Mouse (Mus musculus) cerebellum, adult 11-12 months (tissue): ENCODE measurements around the gene Iglon5.

Experiments used
- DNase-seq: peaks from one replicate; pipeline ENCODE4 v3.0.0; 2022

The Iglon5 gene

GRCm38 (mm10) chr7:43489631-43490125, at the start of gene Iglon5:
Iglon5 (minus strand) TSS chr7:43490075.
- DNase-seq = peak; percentile 79

GRCm38 (mm10) chr7:43538524-43538923, 48.6 kb upstream of the Iglon5 start:
- no peak for DNase-seq

- no peak for DNase-seq
These were observed 43.1 kb upstream of the Iglon5 start for GRCm38 (mm10) chr7:43532936-43533505.

- DNase-seq = no peak
These were observed 40.4 kb upstream of the Iglon5 start for GRCm38 (mm10) chr7:43530216-43530785.

GRCm38 (mm10) chr7:43525313-43525712, 35.4 kb upstream of the Iglon5 start:
- DNase-seq = no peak

GRCm38 (mm10) chr7:43522776-43523175, 32.9 kb upstream of the Iglon5 start:
- DNase-seq = no peak

GRCm38 (mm10) chr7:43518341-43518740, 28.5 kb upstream of the Iglon5 start:
- DNase-seq = peak; percentile 26

- DNase-seq = no peak
These were observed 25.2 kb upstream of the Iglon5 start for GRCm38 (mm10) chr7:43515076-43515475.

GRCm38 (mm10) chr7:43512519-43512918, 22.6 kb upstream of the Iglon5 start:
- DNase-seq = no peak

GRCm38 (mm10) chr7:43511707-43512478, 22.0 kb upstream of the Iglon5 start:
- DNase-seq = no peak

GRCm38 (mm10) chr7:43495343-43496021, 5.6 kb upstream of the Iglon5 start:
- peak; percentile 70 for DNase-seq

- DNase-seq = peak; percentile 53
These were observed 986 bp upstream of the Iglon5 start for GRCm38 (mm10) chr7:43490861-43491260.

- peak; percentile 91 for DNase-seq
These were observed 308 bp upstream of the Iglon5 start for GRCm38 (mm10) chr7:43490182-43490584.

GRCm38 (mm10) chr7:43488646-43489045, 1.2 kb downstream of the Iglon5 start:
- peak; percentile 63 for DNase-seq

- no peak for DNase-seq
These were observed 6.6 kb downstream of the Iglon5 start for GRCm38 (mm10) chr7:43483236-43483635.

GRCm38 (mm10) chr7:43482090-43482716, 7.7 kb downstream of the Iglon5 start:
- DNase-seq = peak; percentile 46

- DNase-seq = no peak
These were observed 8.7 kb downstream of the Iglon5 start for GRCm38 (mm10) chr7:43481191-43481590.

GRCm38 (mm10) chr7:43476376-43476775, 13.5 kb downstream of the Iglon5 start:
- DNase-seq = no peak

- DNase-seq = no peak
These were observed 14.2 kb downstream of the Iglon5 start for GRCm38 (mm10) chr7:43475706-43476105.

GRCm38 (mm10) chr7:43470373-43470772, 19.5 kb downstream of the Iglon5 start:
- no peak for DNase-seq

GRCm38 (mm10) chr7:43466099-43466694, 23.7 kb downstream of the Iglon5 start:
- peak; percentile 76 for DNase-seq

GRCm38 (mm10) chr7:43465344-43466098, 24.4 kb downstream of the Iglon5 start:
- peak; percentile 81 for DNase-seq
